Mouse (Mus musculus): ENCODE data around the gene Fpr3. TPM values are rescaled to one million over a fixed set of nuclear protein-coding genes. Genes with fewer than 3 reads are reported as not detected.

Fpr3 gene
- polyA plus RNA-seq (2017; shearing (Covaris generic)) = not detected

DNA sequence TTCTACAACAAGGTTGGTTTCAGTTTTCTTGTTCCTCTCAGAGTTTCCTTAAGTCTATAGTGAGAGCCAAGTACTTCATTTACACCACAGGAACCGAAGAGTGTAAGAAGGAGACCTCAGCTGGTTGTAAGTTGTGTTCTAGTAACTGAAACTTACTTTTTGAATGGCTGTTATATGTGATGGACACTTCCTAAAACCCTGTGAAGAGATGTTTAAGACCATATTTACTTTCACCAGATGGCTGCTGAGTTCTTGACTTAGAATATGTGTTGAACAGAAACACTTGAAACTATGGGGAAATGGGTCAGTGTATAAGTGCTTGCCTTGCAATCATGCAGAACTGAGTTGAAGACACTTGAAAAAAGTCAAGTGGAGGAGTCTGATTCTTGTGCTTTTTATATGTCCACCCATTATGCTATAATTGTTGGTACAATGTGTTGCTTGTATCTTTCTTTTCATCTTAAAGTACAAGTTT lies at the start of gene Fpr3, which contains the start of gene Fpr2:
Fpr3 (plus strand) TSS at position 79 of the 475 bp plus-strand sequence.
Fpr2 (plus strand) TSS at position 51 of the 475 bp plus-strand sequence.

GRCm38 (mm10) chr17:17855064-17855838 lies 32.4 kb upstream of the Fpr3 start, which contains the start of gene Has1:
Has1 (minus strand) TSS chr17:17855205.

DNA sequence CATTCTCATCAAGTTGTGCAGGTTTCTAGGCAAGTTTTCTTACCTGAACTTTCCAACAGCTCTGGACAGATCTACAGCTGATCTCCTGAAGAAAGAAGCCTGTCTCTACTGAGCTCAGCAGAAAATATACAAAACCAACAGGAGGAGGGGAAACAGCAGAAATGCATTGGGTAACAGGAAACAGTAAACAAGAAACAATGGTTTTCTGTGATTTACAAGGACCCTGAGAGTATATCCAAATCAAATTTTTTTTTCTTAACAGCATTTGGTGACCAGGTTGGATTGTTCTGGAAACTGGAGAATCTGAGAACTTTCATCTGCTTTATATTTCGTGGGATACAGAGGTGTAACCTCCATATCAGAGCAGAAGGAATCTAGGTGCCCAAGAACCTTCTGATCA lies 3.8 kb upstream of the Fpr3 start, which contains the start of gene Fpr1:
Fpr1 (minus strand) TSS at position 101 of the 400 bp plus-strand sequence.

Other genes with a start within 250 kb of the Fpr3 start
- gene Vmn2r90, start 184.1 kb upstream of the Fpr3 start, polyA plus RNA-seq (2017; shearing (Covaris generic)) = not detected
- gene Spaca6, start 60.7 kb upstream of the Fpr3 start, polyA plus RNA-seq (2017; shearing (Covaris generic)) = 3.4 TPM
- not detected for gene Has1, start 32.6 kb upstream of the Fpr3 start, polyA plus RNA-seq (2017; shearing (Covaris generic))
- gene Fpr1, start 3.9 kb upstream of the Fpr3 start, polyA plus RNA-seq (2017; shearing (Covaris generic)) = not detected
- gene Fpr2, start within 50 bp of the Fpr3 start, polyA plus RNA-seq (2017; shearing (Covaris generic)) = not detected
- not detected for gene Fpr-rs4, start 133.9 kb downstream of the Fpr3 start, polyA plus RNA-seq (2017; shearing (Covaris generic))
- 0.14 TPM for gene Vmn2r124, start 161.6 kb downstream of the Fpr3 start, polyA plus RNA-seq (2017; shearing (Covaris generic))
- not detected for gene Vmn2r91, start 197.2 kb downstream of the Fpr3 start, polyA plus RNA-seq (2017; shearing (Covaris generic))